Mouse (Mus musculus) lung, embryonic 16.5 days (tissue): Measurements from ENCODE around the gene Dnajb5. TPM values are rescaled to one million over a fixed set of nuclear protein-coding genes. Genes with fewer than 3 reads are reported as not detected.

Experiments
- ATAC-seq: fragments of 200-750 bp; cut with Nextera tagmentation; 2 replicates; pipeline ENCODE4 v1.8.0; 2017; ENCODE audit warnings: low read depth, mild to moderate bottlenecking, moderate library complexity
- H3K27ac ChIP-seq: fragments of 300-500 bp; sonication (generic); 2 replicates; pipeline ENCODE4 v1.5.1; 2014; ENCODE audit warnings: mild to moderate bottlenecking, control low read depth, low read length
- H3K27me3 ChIP-seq: fragments of 300-500 bp; sonication (generic); 2 replicates; pipeline ENCODE4 v1.6.1; 2014; ENCODE audit warnings: low read depth, low read length, mixed read lengths; ENCODE audit not compliant: control insufficient read depth, insufficient read depth
- H3K36me3 ChIP-seq: fragments of 300-500 bp; sonication (generic); 2 replicates; pipeline ENCODE4 v1.6.1; 2014; ENCODE audit warnings: low read length; ENCODE audit not compliant: control insufficient read depth, insufficient read depth
- H3K4me1 ChIP-seq: fragments of 300-500 bp; sonication (generic); replicated peaks from 2 replicates; pipeline ENCODE4 v1.6.1; 2014; ENCODE audit warnings: low read length, mixed read lengths; ENCODE audit not compliant: control insufficient read depth, insufficient read depth
- H3K4me2 ChIP-seq: fragments of 300-500 bp; sonication (generic); 2 replicates; pipeline ENCODE4 v1.6.1; 2014; ENCODE audit warnings: low read depth, low read length, control low read depth
- H3K4me3 ChIP-seq: fragments of 300-500 bp; sonication (generic); 2 replicates; pipeline ENCODE4 v1.5.1; 2014; ENCODE audit warnings: mild to moderate bottlenecking, low read length, control low read depth
- H3K9ac ChIP-seq: fragments of 300-500 bp; sonication (generic); 2 replicates; pipeline ENCODE4 v1.6.1; 2014; ENCODE audit warnings: low read length, control low read depth
- H3K9me3 ChIP-seq: fragments of 300-500 bp; sonication (generic); 2 replicates; pipeline ENCODE4 v1.6.1; 2016; ENCODE audit warnings: low read length; ENCODE audit not compliant: control insufficient read depth
- WGBS: fragments of 180-500 bp; shearing (Covaris S2); extraction: QIAGEN DNeasy Blood & Tissue Kit; methylation state at CpG from one replicate; pipeline ENCODE4 v1.1.7; 2014; 5-methylcytosine and 5-hydroxymethylcytosine counted together
- polyA plus RNA-seq: library from polyadenylated mRNA; unstranded; fragments of >200 nt; fragmentation: Nextera tagmentation; extraction: Ambion mirVana; gene quantifications from 2 replicates; pipeline ENCODE4 v1.2.1, GENCODE M21; 2015

Dnajb5 gene
- polyA plus RNA-seq: 6.2 and 7.3 TPM in 2 replicates

DNA sequence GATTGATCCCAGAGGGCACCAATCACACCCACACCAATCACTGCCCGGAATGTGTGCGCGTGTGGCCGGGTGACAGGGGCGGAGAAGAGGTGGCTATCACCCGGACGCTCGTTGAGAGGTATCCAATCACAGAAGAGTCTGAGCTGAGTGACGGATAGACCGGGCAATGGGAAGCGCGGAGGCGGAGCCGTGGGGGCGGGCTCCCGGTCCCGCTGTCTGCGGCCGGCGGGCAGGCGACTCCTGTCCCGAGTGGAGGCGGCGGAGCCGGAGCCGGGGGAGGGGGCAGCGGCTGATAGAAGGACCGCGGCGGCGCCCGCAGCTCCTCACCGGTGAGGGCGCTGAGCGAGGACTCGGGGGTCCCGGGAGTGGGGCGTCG lies at the start of gene Dnajb5:
Gene Dnajb5 (plus strand): TSS at position 139 of the 376 bp plus-strand sequence.
- WGBS: under 1% methylated on average over 37 of the region's 39 CpGs

DNA sequence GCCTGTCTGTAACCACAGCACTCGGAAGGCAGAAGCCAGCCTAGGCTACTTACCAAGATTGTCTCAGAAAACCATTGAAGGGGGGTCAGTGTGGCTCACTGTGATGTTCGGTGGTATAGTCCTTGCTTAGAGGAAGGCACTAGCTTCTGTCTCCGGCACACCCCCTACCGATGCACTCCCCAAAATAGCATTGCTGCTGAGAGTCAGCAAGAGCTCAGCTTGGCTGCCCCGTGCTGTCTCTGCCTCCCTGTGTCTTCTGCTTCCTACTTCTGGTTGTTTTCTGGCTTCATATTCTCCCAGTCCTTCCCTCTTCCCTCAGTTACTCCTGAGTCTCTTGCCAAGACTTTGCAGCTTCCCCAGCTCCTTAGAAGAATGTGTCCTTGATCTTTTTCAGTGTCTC lies 48.7 kb upstream of the Dnajb5 start:
- no peak overlapping the region for H3K27ac ChIP-seq
- H3K4me1 ChIP-seq: no peaks in the 10 kb centered on the region
- ATAC-seq: no peak
- H3K9me3 ChIP-seq: no peaks in the 10 kb centered on the region
- H3K4me3 ChIP-seq: no peak overlapping the region
- no peak overlapping the region for H3K4me2 ChIP-seq
- H3K9ac ChIP-seq: no peak overlapping the region
- 60% methylated on average over 5 of the region's 5 CpGs for WGBS
- H3K27me3 ChIP-seq: no peaks in the 10 kb centered on the region
- H3K36me3 ChIP-seq: no peaks in the 10 kb centered on the region

More for the DNA sequence above, at the start of gene Dnajb5:
- H3K4me1 ChIP-seq: peaks cover 11% of the 10 kb centered on the region
- peak within 1 kb of the TSS; percentile 91 for H3K9ac ChIP-seq
- peak within 1 kb of the TSS; percentile 74 for H3K4me2 ChIP-seq
- peaks cover 7% of the 10 kb centered on the region; the same call in 1 of the 2 replicates for H3K27me3 ChIP-seq
- H3K36me3 ChIP-seq: no peaks in the 10 kb centered on the region
- no peaks in the 10 kb centered on the region for H3K9me3 ChIP-seq
- peak within 1 kb of the TSS; percentile 82 for H3K4me3 ChIP-seq
- peak; percentile 98 for ATAC-seq
- peak within 1 kb of the TSS; percentile 87 for H3K27ac ChIP-seq

DNA sequence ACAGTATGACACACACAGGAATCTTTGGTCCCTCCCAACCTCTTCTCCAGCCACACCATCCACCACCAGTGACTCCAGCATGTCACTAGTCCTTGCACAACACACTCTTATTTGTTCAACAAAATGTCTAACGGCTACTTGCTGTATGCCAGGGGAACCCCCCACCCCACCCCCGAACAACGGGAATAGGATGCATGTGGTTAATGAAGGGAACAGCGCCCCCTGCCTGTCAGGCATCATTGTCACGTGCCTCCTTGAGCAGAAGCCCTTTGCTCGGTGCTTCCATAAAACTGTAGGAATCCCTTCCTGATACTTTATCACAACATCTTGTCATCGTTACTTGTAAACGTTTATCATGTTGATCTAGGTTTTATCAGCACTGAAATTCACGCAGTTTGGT lies 47.4 kb upstream of the Dnajb5 start:
- no peaks in the 10 kb centered on the region for H3K36me3 ChIP-seq
- WGBS: 44% methylated on average over 9 of the region's 9 CpGs
- H3K27ac ChIP-seq: no peak overlapping the region
- H3K4me1 ChIP-seq: no peaks in the 10 kb centered on the region
- ATAC-seq: no peak
- no peak overlapping the region for H3K9ac ChIP-seq
- no peaks in the 10 kb centered on the region for H3K27me3 ChIP-seq
- H3K4me3 ChIP-seq: no peak overlapping the region
- no peaks in the 10 kb centered on the region for H3K9me3 ChIP-seq
- H3K4me2 ChIP-seq: no peak overlapping the region

DNA sequence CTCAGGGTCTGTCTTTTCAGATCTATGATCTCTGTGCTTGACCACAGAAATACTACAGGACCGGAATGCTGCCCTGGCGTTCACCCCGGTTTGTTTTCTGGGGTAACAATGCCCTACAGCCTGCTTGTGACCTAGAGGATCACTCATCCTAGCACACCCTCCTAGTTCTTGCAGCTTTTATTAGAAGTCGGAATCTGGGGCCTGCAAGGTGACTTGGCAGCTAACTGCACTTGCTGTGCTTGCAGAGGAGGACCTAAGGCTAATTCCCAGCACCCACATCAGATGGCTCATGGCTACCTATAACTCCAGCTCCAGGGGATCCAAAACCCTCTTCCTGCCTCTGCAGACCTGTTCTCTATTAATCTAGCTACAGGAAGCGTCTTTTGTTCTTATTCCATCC lies 46.9 kb upstream of the Dnajb5 start:
- H3K9me3 ChIP-seq: no peaks in the 10 kb centered on the region
- H3K27ac ChIP-seq: no peak overlapping the region
- H3K27me3 ChIP-seq: no peaks in the 10 kb centered on the region
- no peaks in the 10 kb centered on the region for H3K36me3 ChIP-seq
- no peak overlapping the region for H3K9ac ChIP-seq
- WGBS: 79% methylated on average over 5 of the region's 5 CpGs
- no peaks in the 10 kb centered on the region for H3K4me1 ChIP-seq
- H3K4me3 ChIP-seq: no peak overlapping the region
- H3K4me2 ChIP-seq: no peak overlapping the region
- no peak for ATAC-seq

DNA sequence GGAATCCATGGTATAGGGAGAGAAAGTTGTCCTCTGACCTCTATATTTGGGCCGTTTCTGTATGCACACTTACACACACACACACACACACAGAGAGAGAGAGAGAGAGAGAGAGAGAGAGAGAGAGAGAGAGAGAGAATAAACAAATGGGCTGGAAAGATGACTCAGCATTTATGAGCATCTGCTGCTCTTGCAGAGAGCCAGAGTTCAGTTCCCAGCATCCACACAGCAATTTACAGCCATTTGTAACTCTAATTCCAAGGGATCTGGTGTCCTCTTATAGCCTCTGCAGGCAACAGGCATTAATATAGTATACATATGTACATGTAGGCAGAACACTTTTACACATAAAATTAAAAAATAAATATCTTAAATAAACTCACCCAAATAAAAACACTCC lies 45.7 kb upstream of the Dnajb5 start:
- Histone ChIP-seq H3K9ac (no peak overlapping the region), H3K36me3 (no peaks in the 10 kb centered on the region), H3K4me3 (no peak overlapping the region), H3K4me2 (no peak overlapping the region), H3K9me3 (no peaks in the 10 kb centered on the region), H3K27ac (no peak overlapping the region), H3K4me1 (no peaks in the 10 kb centered on the region), H3K27me3 (no peaks in the 10 kb centered on the region)
- 30% methylated on average over 1 of the region's 1 CpGs for WGBS
- ATAC-seq: no peak

DNA sequence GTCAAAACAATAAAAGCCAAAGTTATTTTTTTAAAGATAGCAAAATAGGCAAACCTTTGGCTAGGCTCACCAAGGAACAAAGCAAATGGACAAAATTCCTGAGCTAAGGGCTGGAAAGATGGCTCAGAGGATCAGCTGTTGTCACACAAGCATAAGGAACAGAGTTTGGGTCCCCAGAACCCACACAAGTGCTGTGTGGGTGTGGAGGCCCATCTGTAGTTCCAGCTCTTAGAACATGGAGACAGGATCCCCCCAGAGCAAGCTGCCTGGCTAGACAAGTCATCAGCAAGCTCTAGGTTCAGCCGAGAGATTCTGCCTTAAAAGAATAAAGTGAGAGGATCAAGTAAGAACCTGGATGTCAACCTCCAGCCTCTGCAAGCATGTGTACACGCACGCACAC lies 45.1 kb upstream of the Dnajb5 start:
- H3K4me1 ChIP-seq: no peaks in the 10 kb centered on the region
- H3K9me3 ChIP-seq: no peaks in the 10 kb centered on the region
- no peaks in the 10 kb centered on the region for H3K27me3 ChIP-seq
- WGBS: 92% methylated on average over 3 of the region's 3 CpGs
- no peak overlapping the region for H3K4me3 ChIP-seq
- no peak overlapping the region for H3K27ac ChIP-seq
- no peak for ATAC-seq
- no peak overlapping the region for H3K4me2 ChIP-seq
- no peak overlapping the region for H3K9ac ChIP-seq
- H3K36me3 ChIP-seq: no peaks in the 10 kb centered on the region

DNA sequence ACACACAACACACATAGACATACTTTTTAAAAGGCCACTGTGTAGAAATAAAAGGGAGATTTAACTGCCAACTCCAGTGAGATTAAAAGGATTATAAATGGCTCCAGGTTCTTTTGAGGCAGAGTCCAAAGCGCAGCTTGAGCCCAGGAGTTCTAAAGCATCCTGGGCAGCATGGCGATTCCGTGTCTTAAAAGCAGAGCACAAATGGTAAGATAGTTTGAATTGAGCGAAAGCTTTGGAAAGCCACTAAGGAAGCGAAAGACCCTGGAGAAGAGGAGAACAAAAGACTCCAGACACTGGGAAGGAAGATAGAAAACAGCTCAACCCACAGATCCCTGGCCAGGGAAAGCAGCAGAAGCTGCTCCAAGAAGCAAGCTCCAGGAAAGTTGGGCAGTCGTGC lies 44.6 kb upstream of the Dnajb5 start:
- H3K4me3 ChIP-seq: no peak overlapping the region
- no peak for ATAC-seq
- no peaks in the 10 kb centered on the region for H3K36me3 ChIP-seq
- no peaks in the 10 kb centered on the region for H3K27me3 ChIP-seq
- no peaks in the 10 kb centered on the region for H3K4me1 ChIP-seq
- 81% methylated on average over 6 of the region's 6 CpGs for WGBS
- H3K9me3 ChIP-seq: no peaks in the 10 kb centered on the region
- no peak overlapping the region for H3K4me2 ChIP-seq
- no peak overlapping the region for H3K27ac ChIP-seq
- H3K9ac ChIP-seq: no peak overlapping the region

DNA sequence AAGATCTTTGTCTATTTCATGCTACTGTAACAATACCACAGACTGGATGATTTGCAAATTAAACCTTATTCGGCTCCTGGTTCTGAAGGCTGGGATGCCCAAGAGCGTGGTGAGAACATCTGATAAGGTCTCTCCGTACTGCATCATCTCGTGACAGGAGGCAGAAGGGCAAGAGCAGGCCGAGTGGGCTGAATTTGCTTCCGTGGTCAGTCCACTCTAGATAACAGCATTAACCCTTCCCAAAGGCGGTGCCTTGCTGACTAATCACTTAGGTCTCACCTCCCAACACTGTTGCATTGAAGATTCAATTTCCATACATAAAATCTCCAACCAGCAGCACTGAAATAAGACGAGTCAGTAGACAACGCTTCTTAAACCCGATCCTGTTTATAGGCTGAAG lies 36.2 kb upstream of the Dnajb5 start:
- H3K4me1 ChIP-seq: peaks cover 4% of the 10 kb centered on the region; the same call in 1 of the 2 replicates
- 30% methylated on average over 10 of the region's 10 CpGs for WGBS
- no peak overlapping the region for H3K9ac ChIP-seq
- H3K4me3 ChIP-seq: no peak overlapping the region
- no peak overlapping the region for H3K27ac ChIP-seq
- no peaks in the 10 kb centered on the region for H3K36me3 ChIP-seq
- no peak for ATAC-seq
- H3K4me2 ChIP-seq: no peak overlapping the region
- H3K27me3 ChIP-seq: peaks cover 40% of the 10 kb centered on the region
- H3K9me3 ChIP-seq: no peaks in the 10 kb centered on the region

DNA sequence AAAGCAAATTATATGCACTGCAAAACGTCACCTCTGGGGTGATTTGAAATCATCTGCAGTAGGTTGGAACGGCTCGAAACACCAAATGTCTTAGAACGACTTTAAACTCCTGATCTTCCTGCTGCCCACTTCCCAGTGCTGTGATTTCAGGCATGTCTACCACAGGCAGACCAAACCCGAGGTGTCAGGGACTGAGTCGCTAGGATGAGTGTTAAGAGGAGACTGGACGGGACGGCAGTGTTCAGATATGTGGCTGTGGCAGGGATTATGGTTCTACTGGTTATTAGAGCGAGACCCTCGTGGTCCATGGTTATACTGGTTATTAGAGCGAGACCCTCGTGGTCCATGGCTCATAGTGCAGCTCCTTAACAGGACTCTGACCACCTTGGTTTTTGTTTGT lies 34.3 kb upstream of the Dnajb5 start:
- H3K27me3 ChIP-seq: peaks cover 47% of the 10 kb centered on the region
- no peak for ATAC-seq

DNA sequence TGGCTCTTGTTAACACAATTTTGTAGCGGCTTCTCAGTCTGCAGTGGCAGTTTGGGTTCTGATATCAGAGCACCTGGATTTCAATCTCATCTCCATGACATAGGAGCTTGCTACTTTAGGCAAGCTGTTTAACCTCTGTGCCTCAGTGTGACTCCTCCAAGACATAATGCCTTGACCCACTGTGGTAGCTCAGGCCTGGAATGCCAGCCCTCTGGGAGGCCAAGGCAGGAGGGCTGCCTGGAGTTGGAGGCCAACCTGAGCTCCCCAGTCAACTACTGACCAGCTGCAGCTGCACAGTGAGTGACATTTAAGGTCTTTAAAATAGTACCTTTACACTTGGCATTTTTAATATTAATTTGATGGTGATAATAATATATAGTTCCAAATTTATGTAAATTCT lies 33.6 kb upstream of the Dnajb5 start:
- WGBS: 82% methylated on average over 1 of the region's 1 CpGs
- Histone ChIP-seq H3K36me3 (no peaks in the 10 kb centered on the region), H3K27me3 (peaks cover 47% of the 10 kb centered on the region), H3K4me1 (peaks cover 4% of the 10 kb centered on the region; the same call in 1 of the 2 replicates), H3K27ac (no peak overlapping the region), H3K9ac (no peak overlapping the region), H3K9me3 (no peaks in the 10 kb centered on the region), H3K4me2 (no peak overlapping the region), H3K4me3 (no peak overlapping the region)
- ATAC-seq: no peak

More for the DNA sequence above, 34.3 kb upstream of the Dnajb5 start:
- Histone ChIP-seq H3K27ac (no peak overlapping the region), H3K4me3 (no peak overlapping the region), H3K9ac (no peak overlapping the region), H3K9me3 (no peaks in the 10 kb centered on the region), H3K4me2 (no peak overlapping the region), H3K36me3 (no peaks in the 10 kb centered on the region), H3K4me1 (peaks cover 4% of the 10 kb centered on the region; the same call in 1 of the 2 replicates)
- WGBS: 78% methylated on average over 12 of the region's 12 CpGs
